Mouse (Mus musculus) intestine, postnatal 0 days (tissue): ENCODE results near the gene Tmem174. TPM values are rescaled to one million over a fixed set of nuclear protein-coding genes. Genes with fewer than 3 reads are reported as not detected.
A peak's percentile ranks its signal among the peaks of the same experiment; 100 is the strongest.

Experiments used
- ATAC-seq: fragments of 200-750 bp; cut with Nextera tagmentation; 2 replicates; pipeline ENCODE4 v1.8.0; 2017; ENCODE audit warnings: mild to moderate bottlenecking, moderate TSS enrichment, moderate library complexity
- H3K27ac ChIP-seq: fragments of 300-500 bp; sonication (generic); 2 replicates; pipeline ENCODE4 v1.5.1; 2014; ENCODE audit warnings: mild to moderate bottlenecking, low read depth, low read length, moderate library complexity
- H3K27me3 ChIP-seq: fragments of 300-500 bp; sonication (generic); replicated peaks from 2 replicates; pipeline ENCODE4 v1.6.1; 2014; ENCODE audit warnings: low read length, mixed read lengths; ENCODE audit not compliant: control insufficient read depth, insufficient read depth
- H3K36me3 ChIP-seq: fragments of 300-500 bp; sonication (generic); 2 replicates; pipeline ENCODE4 v1.6.1; 2014; ENCODE audit warnings: mild to moderate bottlenecking, moderate library complexity; ENCODE audit not compliant: control insufficient read depth, insufficient read depth
- H3K4me1 ChIP-seq: fragments of 300-500 bp; sonication (generic); replicated peaks from 2 replicates; pipeline ENCODE4 v1.6.1; 2014; ENCODE audit warnings: antibody characterized with exemption, low read length, mixed read lengths; ENCODE audit not compliant: control insufficient read depth, insufficient read depth
- H3K4me2 ChIP-seq: fragments of 300-500 bp; sonication (generic); replicated peaks from 2 replicates; pipeline ENCODE4 v1.6.1; 2014; ENCODE audit warnings: low read depth, mild to moderate bottlenecking, moderate library complexity
- H3K4me3 ChIP-seq: fragments of 300-500 bp; sonication (generic); 2 replicates; pipeline ENCODE4 v1.5.1; 2014; ENCODE audit warnings: low read depth, low read length
- H3K9ac ChIP-seq: fragments of 300-500 bp; sonication (generic); 2 replicates; pipeline ENCODE4 v1.6.1; 2014; ENCODE audit warnings: mild to moderate bottlenecking, low read depth, low read length
- H3K9me3 ChIP-seq: fragments of 300-500 bp; sonication (generic); 2 replicates; pipeline ENCODE4 v1.6.1; 2016; ENCODE audit warnings: mixed run types; ENCODE audit not compliant: control insufficient read depth
- CTCF ChIP-seq: sonication (generic); IDR thresholded peaks from 2 replicates; pipeline ENCODE4 v1.5.1; 2016; ENCODE audit warnings: low read depth, mild to moderate bottlenecking, control low read depth, antibody characterized with exemption, moderate library complexity
- WGBS: fragments of 180-500 bp; shearing (Covaris S2); extraction: QIAGEN DNeasy Blood & Tissue Kit; methylation state at CpG from one replicate; pipeline ENCODE4 v1.1.7; 2014; 5-methylcytosine and 5-hydroxymethylcytosine counted together
- polyA plus RNA-seq: library from polyadenylated mRNA; unstranded; fragments of >200 nt; fragmentation: Nextera tagmentation; extraction: Ambion mirVana; gene quantifications from 2 replicates; pipeline ENCODE4 v1.2.1, GENCODE M21; 2015

The Tmem174 gene
- polyA plus RNA-seq, 1 experiment from 2014 or later = 0.21 TPM

GRCm38 (mm10) chr13:98636571-98636970, 639 bp downstream of the Tmem174 start:
- H3K4me3 ChIP-seq = no peak overlapping the region
- ATAC-seq = no peak
- H3K9me3 ChIP-seq = no peaks in the 10 kb centered on the region
- no peaks in the 10 kb centered on the region for H3K27me3 ChIP-seq
- no peaks in the 10 kb centered on the region for H3K4me1 ChIP-seq
- no peak overlapping the region for H3K27ac ChIP-seq
- H3K36me3 ChIP-seq = no peaks in the 10 kb centered on the region
- 75% methylated on average over 18 of the region's 18 CpGs for WGBS
- TF ChIP-seq CTCF = no peak
- no peak overlapping the region for H3K4me2 ChIP-seq
- H3K9ac ChIP-seq = no peak overlapping the region

GRCm38 (mm10) chr13:98633641-98634484, 3.3 kb downstream of the Tmem174 start:
- Histone ChIP-seq H3K4me2 (no peak overlapping the region), H3K27me3 (no peaks in the 10 kb centered on the region), H3K4me3 (no peak overlapping the region), H3K9ac (no peak overlapping the region), H3K27ac (no peak overlapping the region), H3K9me3 (no peaks in the 10 kb centered on the region), H3K36me3 (no peaks in the 10 kb centered on the region; the same call in 1 of the 2 replicates), H3K4me1 (no peaks in the 10 kb centered on the region)
- peak; percentile 68 for TF ChIP-seq CTCF
- ATAC-seq = no peak
- WGBS = 50% methylated on average over 6 of the region's 6 CpGs

GRCm38 (mm10) chr13:98632306-98632942, 4.8 kb downstream of the Tmem174 start:
- no peak overlapping the region for H3K4me2 ChIP-seq
- H3K36me3 ChIP-seq = no peaks in the 10 kb centered on the region; the same call in 1 of the 2 replicates
- H3K27me3 ChIP-seq = no peaks in the 10 kb centered on the region
- no peak overlapping the region for H3K4me3 ChIP-seq
- WGBS = 74% methylated on average over 9 of the region's 9 CpGs
- no peak for TF ChIP-seq CTCF
- H3K4me1 ChIP-seq = no peaks in the 10 kb centered on the region
- H3K27ac ChIP-seq = no peak overlapping the region
- no peaks in the 10 kb centered on the region for H3K9me3 ChIP-seq
- no peak overlapping the region for H3K9ac ChIP-seq
- no peak for ATAC-seq

GRCm38 (mm10) chr13:98631105-98631838, 5.9 kb downstream of the Tmem174 start:
- ATAC-seq = no peak
- Histone ChIP-seq H3K9ac (no peak overlapping the region), H3K27me3 (no peaks in the 10 kb centered on the region), H3K27ac (no peak overlapping the region), H3K4me2 (no peak overlapping the region), H3K36me3 (no peaks in the 10 kb centered on the region; the same call in 1 of the 2 replicates), H3K4me3 (no peak overlapping the region), H3K9me3 (no peaks in the 10 kb centered on the region), H3K4me1 (no peaks in the 10 kb centered on the region)
- no peak for TF ChIP-seq CTCF
- WGBS = 66% methylated on average over 20 of the region's 20 CpGs

- H3K9me3 ChIP-seq = no peaks in the 10 kb centered on the region
- no peak for ATAC-seq
- H3K4me2 ChIP-seq = peak overlapping the region; percentile 49
- no peaks in the 10 kb centered on the region; the same call in 1 of the 2 replicates for H3K36me3 ChIP-seq
- no peaks in the 10 kb centered on the region for H3K4me1 ChIP-seq
- H3K4me3 ChIP-seq = no peak overlapping the region
- TF ChIP-seq CTCF = no peak
- H3K27me3 ChIP-seq = no peaks in the 10 kb centered on the region
- no peak overlapping the region; the same call in 1 of the 2 replicates for H3K27ac ChIP-seq
- 29% methylated on average over 20 of the region's 20 CpGs for WGBS
- no peak overlapping the region for H3K9ac ChIP-seq
These were observed 10.5 kb downstream of the Tmem174 start for GRCm38 (mm10) chr13:98626736-98627135.

- Histone ChIP-seq H3K36me3 (no peaks in the 10 kb centered on the region), H3K4me1 (no peaks in the 10 kb centered on the region), H3K4me2 (no peak overlapping the region), H3K9me3 (no peaks in the 10 kb centered on the region), H3K9ac (no peak overlapping the region), H3K27me3 (no peaks in the 10 kb centered on the region), H3K27ac (no peak overlapping the region), H3K4me3 (no peak overlapping the region)
- 88% methylated on average over 10 of the region's 10 CpGs for WGBS
- ATAC-seq = no peak
- TF ChIP-seq CTCF = no peak
These were observed 12.7 kb downstream of the Tmem174 start for GRCm38 (mm10) chr13:98624506-98624905.
